Mouse (Mus musculus): Measurements from ENCODE around the gene Pih1d2. TPM values are rescaled to one million over a fixed set of nuclear protein-coding genes. Genes with fewer than 3 reads are reported as not detected.

Gene Pih1d2
- polyA plus RNA-seq, 1 experiment from 2014 or later: 4.7 TPM

- Histone ChIP-seq H3K36me3 (ENCODE audit: control insufficient read depth, insufficient read depth, low read length) (no peaks in the 10 kb centered on the region), H3K4me2 (ENCODE audit: low read depth) (no peak overlapping the region), H3K27me3 (ENCODE audit: control insufficient read depth, insufficient read depth, low read length) (no peaks in the 10 kb centered on the region), H3K27ac (ENCODE audit: low read depth, low read length) (no peak overlapping the region), H3K4me1 (ENCODE audit: control insufficient read depth, insufficient read depth, low read length) (no peaks in the 10 kb centered on the region), H3K4me3 (ENCODE audit: low read depth, low read length) (no peak overlapping the region), H3K9ac (ENCODE audit: low read length) (no peak overlapping the region), H3K9me3 (ENCODE audit: control insufficient read depth, low read length) (no peaks in the 10 kb centered on the region)
- DNase-seq (ENCODE audit: low spot score): peak; percentile 46
- WGBS: 39% methylated on average over 5 of the region's 5 CpGs
- no peak for ATAC-seq (ENCODE audit: insufficient read depth, low FRiP score, low TSS enrichment)
These were observed 53.6 kb downstream of the Pih1d2 start for GRCm38 (mm10) chr9:50670690-50671089.

Other genes with a start within 250 kb of the Pih1d2 start
- gene Plet1, start 122.8 kb upstream of the Pih1d2 start, polyA plus RNA-seq (2014; fragmentation: Nextera tagmentation; extraction: Ambion mirVana): 0.49 and 0.51 TPM in 2 replicates
- 75.2 and 80.0 TPM in 2 replicates for gene Pts, start 88.6 kb upstream of the Pih1d2 start, polyA plus RNA-seq (2014; fragmentation: Nextera tagmentation; extraction: Ambion mirVana)
- 4.7 and 6.4 TPM in 2 replicates for gene Il18, start 62.5 kb upstream of the Pih1d2 start, polyA plus RNA-seq (2014; fragmentation: Nextera tagmentation; extraction: Ambion mirVana)
- 0.15 TPM in 1 of 2 replicates, not detected in the other for gene Bco2, start 62.1 kb upstream of the Pih1d2 start, polyA plus RNA-seq (2014; fragmentation: Nextera tagmentation; extraction: Ambion mirVana)
- 0.28 TPM in 1 of 2 replicates, not detected in the other for gene Tex12, start 56.0 kb upstream of the Pih1d2 start, polyA plus RNA-seq (2014; fragmentation: Nextera tagmentation; extraction: Ambion mirVana)
- gene Sdhd, start 13.5 kb upstream of the Pih1d2 start, polyA plus RNA-seq (2014; fragmentation: Nextera tagmentation; extraction: Ambion mirVana): 273 and 281 TPM in 2 replicates
- gene Timm8b, start 13.4 kb upstream of the Pih1d2 start, polyA plus RNA-seq (2014; fragmentation: Nextera tagmentation; extraction: Ambion mirVana): 305 and 307 TPM in 2 replicates
- 28.8 and 29.2 TPM in 2 replicates for gene Nkapd1, start 143 bp downstream of the Pih1d2 start, polyA plus RNA-seq (2014; fragmentation: Nextera tagmentation; extraction: Ambion mirVana)
- gene Dlat, start 42.5 kb downstream of the Pih1d2 start, polyA plus RNA-seq (2014; fragmentation: Nextera tagmentation; extraction: Ambion mirVana): 70.6 and 74.9 TPM in 2 replicates
- gene Dixdc1, start 122.2 kb downstream of the Pih1d2 start, polyA plus RNA-seq (2014; fragmentation: Nextera tagmentation; extraction: Ambion mirVana): 27.4 and 33.0 TPM in 2 replicates
- gene 2310030G06Rik, start 129.2 kb downstream of the Pih1d2 start, polyA plus RNA-seq (2014; fragmentation: Nextera tagmentation; extraction: Ambion mirVana): 1.1 and 1.3 TPM in 2 replicates
- 12.8 and 14.4 TPM in 2 replicates for gene Cryab, start 134.0 kb downstream of the Pih1d2 start, polyA plus RNA-seq (2014; fragmentation: Nextera tagmentation; extraction: Ambion mirVana)
- 8.4 and 8.6 TPM in 2 replicates for gene Hspb2, start 135.0 kb downstream of the Pih1d2 start, polyA plus RNA-seq (2014; fragmentation: Nextera tagmentation; extraction: Ambion mirVana)
- 10.5 and 10.6 TPM in 2 replicates for gene Fdxacb1, start 150.9 kb downstream of the Pih1d2 start, polyA plus RNA-seq (2014; fragmentation: Nextera tagmentation; extraction: Ambion mirVana)
- 46.3 and 46.9 TPM in 2 replicates for gene Alg9, start 157.7 kb downstream of the Pih1d2 start, polyA plus RNA-seq (2014; fragmentation: Nextera tagmentation; extraction: Ambion mirVana)
- 34.2 and 43.1 TPM in 2 replicates for gene 1110032A03Rik, start 158.2 kb downstream of the Pih1d2 start, polyA plus RNA-seq (2014; fragmentation: Nextera tagmentation; extraction: Ambion mirVana)
- gene Ppp2r1b, start 228.0 kb downstream of the Pih1d2 start, polyA plus RNA-seq (2014; fragmentation: Nextera tagmentation; extraction: Ambion mirVana): 121 and 122 TPM in 2 replicates

Measured in neural tube, embryonic 11.5 days (tissue).